Mouse (Mus musculus) limb, embryonic 14.5 days (tissue): Measurements from ENCODE around the gene Gm20388. TPM values are rescaled to one million over a fixed set of nuclear protein-coding genes. Genes with fewer than 3 reads are reported as not detected.
"Not testable (repeated sequence)": the region's sequence is repeated elsewhere in the genome, so short reads cannot be mapped to it uniquely, and the experiment has no call there.

Source experiments
- ATAC-seq: fragments of 200-750 bp; cut with Nextera tagmentation; 2 replicates; pipeline ENCODE4 v1.8.0; 2017; ENCODE audit warnings: low read depth, moderate number of reproducible peaks, moderate TSS enrichment; ENCODE audit not compliant: low FRiP score
- DNase-seq: peaks from one replicate; pipeline ENCODE4 v3.0.0-alpha.2; 2015; ENCODE audit warnings: low spot score
- H3K27ac ChIP-seq: fragments of 300-500 bp; sonication (generic); replicated peaks from 2 replicates; pipeline ENCODE4 v1.5.1; 2014; ENCODE audit warnings: low read depth, mild to moderate bottlenecking, low read length, moderate library complexity, mixed read lengths
- H3K27me3 ChIP-seq: fragments of 300-500 bp; sonication (generic); 2 replicates; pipeline ENCODE4 v1.6.1; 2014; ENCODE audit warnings: low read length, mixed read lengths; ENCODE audit not compliant: control insufficient read depth, insufficient read depth
- H3K36me3 ChIP-seq: fragments of 300-500 bp; sonication (generic); 2 replicates; pipeline ENCODE4 v1.6.1; 2014; ENCODE audit warnings: mild to moderate bottlenecking, low read length, moderate library complexity, mixed read lengths; ENCODE audit not compliant: control insufficient read depth, insufficient read depth
- H3K4me1 ChIP-seq: fragments of 300-500 bp; sonication (generic); 2 replicates; pipeline ENCODE4 v1.6.1; 2014; ENCODE audit warnings: antibody characterized with exemption, low read length, mixed read lengths; ENCODE audit not compliant: control insufficient read depth, insufficient read depth
- H3K4me2 ChIP-seq: fragments of 300-500 bp; sonication (generic); replicated peaks from 2 replicates; pipeline ENCODE4 v1.6.1; 2014; ENCODE audit warnings: low read depth, mild to moderate bottlenecking, low read length, moderate library complexity; ENCODE audit not compliant: severe bottlenecking
- H3K4me3 ChIP-seq: fragments of 300-500 bp; sonication (generic); replicated peaks from 2 replicates; pipeline ENCODE4 v1.5.1; 2014; ENCODE audit warnings: low read length
- H3K9ac ChIP-seq: fragments of 300-500 bp; sonication (generic); 2 replicates; pipeline ENCODE4 v1.6.1; 2014; ENCODE audit warnings: mild to moderate bottlenecking, low read depth, low read length, moderate library complexity; ENCODE audit not compliant: severe bottlenecking
- H3K9me3 ChIP-seq: fragments of 300-500 bp; sonication (generic); 2 replicates; pipeline ENCODE4 v1.6.1; 2016; ENCODE audit warnings: low read length; ENCODE audit not compliant: control insufficient read depth
- POLR2A ChIP-seq: fragments of 200-500 bp; IDR thresholded peaks from 2 replicates; pipeline ENCODE4 v1.8.0; 2012; ENCODE audit warnings: inconsistent platforms, mild to moderate bottlenecking, moderate library complexity, borderline replicate concordance; ENCODE audit not compliant: insufficient read depth, insufficient read length; ENCODE audit errors: extremely low read depth
- whole genome bisulfite sequencing: fragments of 180-500 bp; shearing (Covaris S2); extraction: QIAGEN DNeasy Blood & Tissue Kit; methylation state at CpG from one replicate; pipeline ENCODE4 v1.1.7; 2014; 5-methylcytosine and 5-hydroxymethylcytosine counted together
- polyA plus RNA-seq, 2 experiments: library from polyadenylated mRNA; depleted of rRNA in 1 of 2; stranded (reverse) in 1 of 2; unstranded in 1 of 2; fragments of >200 nt; fragmentation: Nextera tagmentation in 1 of 2; extraction: Ambion mirVana in 1 of 2; gene quantifications; 2 replicates each; pipeline versions ENCODE4 v1.2.1 to v1.2.3; 2012 to 2014

Gm20388 gene
- polyA plus RNA-seq, 2 experiments: 1.9 to 49.9 TPM

- no peak overlapping the region for H3K4me2 ChIP-seq
- DNase-seq (no peak), ATAC-seq (no peak)
- WGBS: 79% methylated on average over 7 of the region's 7 CpGs
- no peak overlapping the region for H3K27ac ChIP-seq
- H3K27me3 ChIP-seq: no peaks in the 10 kb centered on the region
- H3K4me3 ChIP-seq: no peak overlapping the region
- H3K36me3 ChIP-seq: no peaks in the 10 kb centered on the region
- no peaks in the 10 kb centered on the region; the same call in 1 of the 2 replicates for H3K4me1 ChIP-seq
- TF ChIP-seq POLR2A: no peak
- no peaks in the 10 kb centered on the region for H3K9me3 ChIP-seq
- H3K9ac ChIP-seq: no peak overlapping the region
Measured at GRCm38 (mm10) chr8:122322126-122322525, 2411.5 kb downstream of the Gm20388 start.

- H3K27me3 ChIP-seq: no peaks in the 10 kb centered on the region
- H3K9me3 ChIP-seq: no peaks in the 10 kb centered on the region
- H3K9ac ChIP-seq: no peak overlapping the region
- no peak for TF ChIP-seq POLR2A
- no peak overlapping the region for H3K27ac ChIP-seq
- H3K4me1 ChIP-seq: no peaks in the 10 kb centered on the region; the same call in 1 of the 2 replicates
- ATAC-seq (no peak), DNase-seq (no peak)
- H3K36me3 ChIP-seq: no peaks in the 10 kb centered on the region
- H3K4me2 ChIP-seq: no peak overlapping the region
- no peak overlapping the region for H3K4me3 ChIP-seq
- WGBS: 38% methylated on average over 11 of the region's 11 CpGs
Measured at GRCm38 (mm10) chr8:122322792-122323191, 2412.2 kb downstream of the Gm20388 start.

- not testable (repeated sequence) for H3K4me2 ChIP-seq, H3K4me1 ChIP-seq, H3K36me3 ChIP-seq, H3K9ac ChIP-seq, H3K27ac ChIP-seq, H3K4me3 ChIP-seq, DNase-seq, H3K9me3 ChIP-seq, H3K27me3 ChIP-seq
- 11% methylated on average over 7 of the region's 13 CpGs for WGBS
- 0 out of 2 replicates have a peak, but pooled peaks have one; percentile 16 for ATAC-seq
Measured at GRCm38 (mm10) chr8:122323951-122324402, 2413.3 kb downstream of the Gm20388 start.

DNA sequence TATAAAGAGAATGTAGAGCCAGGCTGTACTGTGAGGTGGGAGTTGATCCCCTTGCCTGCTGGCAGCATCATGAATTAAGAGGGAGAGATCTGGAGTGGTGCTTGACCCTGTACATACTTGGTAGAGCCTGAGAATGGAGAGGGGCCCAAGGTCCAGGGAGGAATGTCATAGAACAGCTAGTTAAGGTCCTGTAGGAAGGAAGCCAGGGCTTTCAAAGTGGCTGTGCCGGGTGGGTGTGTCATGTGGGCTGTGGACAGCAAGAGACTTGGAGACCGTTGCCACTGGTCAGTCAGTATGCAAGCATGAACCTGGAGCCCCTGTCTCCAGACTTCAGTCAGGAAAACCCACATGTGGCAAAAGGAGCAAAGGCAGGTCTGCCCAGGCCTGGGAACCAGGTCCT lies 2414.6 kb downstream of the Gm20388 start:
- Histone ChIP-seq H3K27me3 (no peaks in the 10 kb centered on the region), H3K9ac (no peak overlapping the region), H3K4me3 (no peak overlapping the region), H3K9me3 (no peaks in the 10 kb centered on the region), H3K4me1 (no peaks in the 10 kb centered on the region; the same call in 1 of the 2 replicates), H3K36me3 (no peaks in the 10 kb centered on the region), H3K4me2 (no peak overlapping the region), H3K27ac (no peak overlapping the region)
- 67% methylated on average over 2 of the region's 2 CpGs for WGBS
- DNase-seq (no peak), ATAC-seq (no peak)
- no peak for TF ChIP-seq POLR2A

- H3K9me3 ChIP-seq: no peaks in the 10 kb centered on the region
- DNase-seq: no peak
- no peaks in the 10 kb centered on the region for H3K36me3 ChIP-seq
- H3K4me2 ChIP-seq: no peak overlapping the region
- H3K9ac ChIP-seq: no peak overlapping the region
- no peaks in the 10 kb centered on the region for H3K27me3 ChIP-seq
- H3K27ac ChIP-seq: no peak overlapping the region
- ATAC-seq: no peak
- H3K4me3 ChIP-seq: no peak overlapping the region
- no peak for TF ChIP-seq POLR2A
- no peaks in the 10 kb centered on the region; the same call in 1 of the 2 replicates for H3K4me1 ChIP-seq
- 36% methylated on average over 14 of the region's 14 CpGs for WGBS
Measured at GRCm38 (mm10) chr8:122326114-122326542, 2415.5 kb downstream of the Gm20388 start.

GRCm38 (mm10) chr8:122329072-122329471 lies 2418.4 kb downstream of the Gm20388 start:
- H3K27ac ChIP-seq: no peak overlapping the region
- TF ChIP-seq POLR2A: no peak
- no peak overlapping the region for H3K4me3 ChIP-seq
- ATAC-seq (no peak), DNase-seq (no peak)
- H3K36me3 ChIP-seq: no peaks in the 10 kb centered on the region
- no peaks in the 10 kb centered on the region; the same call in 1 of the 2 replicates for H3K4me1 ChIP-seq
- H3K9ac ChIP-seq: no peak overlapping the region
- no peaks in the 10 kb centered on the region for H3K27me3 ChIP-seq
- WGBS: 79% methylated on average over 7 of the region's 8 CpGs
- H3K4me2 ChIP-seq: no peak overlapping the region
- no peaks in the 10 kb centered on the region for H3K9me3 ChIP-seq
